Mouse (Mus musculus) MEL (cell line): ENCODE results near the gene Sbk3. TPM values are rescaled to one million over a fixed set of nuclear protein-coding genes. Genes with fewer than 3 reads are reported as not detected.

Experiments
- DNase-seq: peaks from one replicate; pipeline ENCODE4 v3.0.0; 2011; ENCODE audit warnings: low read depth, low spot score
- H3K27ac ChIP-seq: 2 replicates; pipeline ENCODE4 v1.5.1; 2012; ENCODE audit warnings: low read depth, mild to moderate bottlenecking, control low read depth, low read length, moderate library complexity; ENCODE audit not compliant: control insufficient read depth
- H3K27me3 ChIP-seq, 2 experiments: fragments of 150-350 bp in 1 of 2; sonication (generic) in 1 of 2; 2 replicates each; pipeline ENCODE4 v1.6.1; 2012; ENCODE audit warnings: low read length in 2 of 2, mild to moderate bottlenecking in 2 of 2, improper control_type of control experiment in 1 of 2, moderate library complexity in 1 of 2; ENCODE audit not compliant: insufficient read depth in 2 of 2, control insufficient read depth in 1 of 2
- H3K36me3 ChIP-seq, 2 experiments: 2 replicates each; pipeline ENCODE4 v1.6.1; 2012 to 2014; ENCODE audit warnings: low read length in 2 of 2, improper control_type of control experiment in 1 of 2, inconsistent platforms in 1 of 2, mild to moderate bottlenecking in 1 of 2; ENCODE audit not compliant: insufficient read depth in 2 of 2, control insufficient read depth in 1 of 2
- H3K4me1 ChIP-seq, 2 experiments: fragments of 150-350 bp in 1 of 2; sonication (generic) in 1 of 2; 2 replicates each; pipeline ENCODE4 v1.6.1; 2012; ENCODE audit warnings: low read length in 2 of 2, improper control_type of control experiment in 1 of 2, mild to moderate bottlenecking in 1 of 2; ENCODE audit not compliant: insufficient read depth in 2 of 2, control insufficient read depth in 1 of 2
- H3K4me3 ChIP-seq, 2 experiments: fragments of 150-350 bp in 1 of 2; sonication (generic) in 1 of 2; 2 replicates each; pipeline ENCODE4 v1.5.1; 2012; ENCODE audit warnings: low read depth in 2 of 2, low read length in 2 of 2, mild to moderate bottlenecking in 2 of 2, moderate library complexity in 2 of 2, control low read depth in 1 of 2, improper control_type of control experiment in 1 of 2; ENCODE audit not compliant: control insufficient read depth in 1 of 2, insufficient read depth in 1 of 2
- H3K79me2 ChIP-seq: 2 replicates; pipeline ENCODE4 v1.6.1; 2012; ENCODE audit warnings: mild to moderate bottlenecking, low read length, moderate library complexity; ENCODE audit not compliant: control insufficient read depth, poor library complexity, insufficient read depth
- H3K9ac ChIP-seq: 2 replicates; pipeline ENCODE4 v1.6.1; 2012; ENCODE audit warnings: low read depth, mild to moderate bottlenecking, control low read depth, low read length, moderate library complexity; ENCODE audit not compliant: control insufficient read depth, poor library complexity, severe bottlenecking
- H3K9me3 ChIP-seq: fragments of 150-350 bp; sonication (generic); replicated peaks from 2 replicates; pipeline ENCODE4 v1.6.1; 2012; ENCODE audit warnings: mild to moderate bottlenecking, low read length, improper control_type of control experiment, moderate library complexity; ENCODE audit not compliant: insufficient read depth
- CHD1 ChIP-seq: IDR thresholded peaks from 2 replicates; pipeline ENCODE4 v1.6.1; 2012; ENCODE audit warnings: low read depth, mild to moderate bottlenecking, inconsistent platforms, low read length, improper control_type of control experiment
- CTCF ChIP-seq, 3 experiments: IDR thresholded peaks in 2 of 3; conservative IDR thresholded peaks in 1 of 3; 2 replicates each; pipeline ENCODE4 v1.5.1; 2011 to 2012; ENCODE audit warnings: low read length in 3 of 3, low read depth in 2 of 3, mild to moderate bottlenecking in 2 of 3, improper control_type of control experiment in 1 of 3, inconsistent platforms in 1 of 3, mixed read lengths in 1 of 3, moderate library complexity in 1 of 3; ENCODE audit not compliant: control insufficient read depth in 1 of 3, insufficient read depth in 1 of 3, poor library complexity in 1 of 3, severe bottlenecking in 1 of 3
- ETS1 ChIP-seq: IDR thresholded peaks from 2 replicates; pipeline ENCODE4 v1.6.1; 2012; ENCODE audit warnings: low read depth, mild to moderate bottlenecking, inconsistent platforms, low read length, improper control_type of control experiment, moderate library complexity
- GATA1 ChIP-seq: IDR thresholded peaks from 2 replicates; pipeline ENCODE4 v1.6.1; 2011; ENCODE audit warnings: low read depth, low read length, improper control_type of control experiment
- JUND ChIP-seq: IDR thresholded peaks from 2 replicates; pipeline ENCODE4 v1.6.1; 2011; ENCODE audit warnings: low read depth, mild to moderate bottlenecking, improper control_type of control experiment, low read length
- KAT2A ChIP-seq: conservative IDR thresholded peaks from 2 replicates; pipeline ENCODE4 v1.6.1; 2012; ENCODE audit warnings: low read depth, low read length, improper control_type of control experiment, inconsistent platforms
- MAFK ChIP-seq: IDR thresholded peaks from 2 replicates; pipeline ENCODE4 v1.6.1; 2011; ENCODE audit warnings: low read depth, mild to moderate bottlenecking, low read length, improper control_type of control experiment, borderline replicate concordance
- MAZ ChIP-seq: IDR thresholded peaks from 2 replicates; pipeline ENCODE4 v1.6.1; 2012; ENCODE audit warnings: low read depth, mild to moderate bottlenecking, inconsistent platforms, low read length, improper control_type of control experiment
- MYB ChIP-seq: IDR thresholded peaks from 2 replicates; pipeline ENCODE4 v1.6.1; 2011; ENCODE audit warnings: mild to moderate bottlenecking, low read depth, low read length, improper control_type of control experiment
- MYC ChIP-seq: IDR thresholded peaks from 2 replicates; pipeline ENCODE4 v1.6.1; 2011; ENCODE audit warnings: low read depth, mild to moderate bottlenecking, low read length, improper control_type of control experiment, moderate library complexity
- NELFE ChIP-seq: IDR thresholded peaks from 2 replicates; pipeline ENCODE4 v1.6.1; 2011; ENCODE audit warnings: low read depth, low read length, improper control_type of control experiment
- NRF1 ChIP-seq: IDR thresholded peaks from 2 replicates; pipeline ENCODE4 v1.6.1; 2014; ENCODE audit warnings: low read depth, mild to moderate bottlenecking, inconsistent platforms, low read length, improper control_type of control experiment, moderate library complexity; ENCODE audit not compliant: poor library complexity, insufficient read depth, severe bottlenecking
- POLR2A ChIP-seq, 2 experiments: IDR thresholded peaks; 2 replicates each; pipeline ENCODE4 v1.6.1; 2011 to 2012; ENCODE audit warnings: low read length in 2 of 2, mild to moderate bottlenecking in 2 of 2, control low read depth in 1 of 2, improper control_type of control experiment in 1 of 2, low read depth in 1 of 2, moderate library complexity in 1 of 2; ENCODE audit not compliant: control insufficient read depth in 1 of 2, insufficient read depth in 1 of 2, poor library complexity in 1 of 2
- POLR2AphosphoS2 ChIP-seq: IDR thresholded peaks from 2 replicates; pipeline ENCODE4 v1.6.1; 2011; ENCODE audit warnings: low read length, improper control_type of control experiment
- POLR2AphosphoS5 ChIP-seq: IDR thresholded peaks from 2 replicates; pipeline ENCODE4 v1.6.1; 2012; ENCODE audit warnings: low read depth, borderline replicate concordance, mild to moderate bottlenecking, inconsistent platforms, low read length, moderate library complexity, mixed read lengths
- RAD21 ChIP-seq: IDR thresholded peaks from 2 replicates; pipeline ENCODE4 v1.6.1; 2011; ENCODE audit warnings: mild to moderate bottlenecking, low read depth, low read length, improper control_type of control experiment
- SIN3A ChIP-seq: IDR thresholded peaks from 2 replicates; pipeline ENCODE4 v1.6.1; 2012; ENCODE audit warnings: low read length, improper control_type of control experiment, inconsistent platforms
- SMC3 ChIP-seq: IDR thresholded peaks from 2 replicates; pipeline ENCODE4 v1.6.1; 2011; ENCODE audit warnings: low read depth, low read length, improper control_type of control experiment
- TAL1 ChIP-seq: IDR thresholded peaks from 2 replicates; pipeline ENCODE4 v1.6.1; 2012; ENCODE audit warnings: mild to moderate bottlenecking, inconsistent platforms, low read length, moderate library complexity, mixed read lengths
- TBP ChIP-seq: IDR thresholded peaks from 2 replicates; pipeline ENCODE4 v1.8.0; 2011; ENCODE audit warnings: low read depth, low read length, improper control_type of control experiment
- TCF12 ChIP-seq: IDR thresholded peaks from 2 replicates; pipeline ENCODE4 v1.6.1; 2014; ENCODE audit warnings: low read depth, mild to moderate bottlenecking, inconsistent platforms, low read length, improper control_type of control experiment, moderate library complexity
- UBTF ChIP-seq: IDR thresholded peaks from 2 replicates; pipeline ENCODE4 v1.6.1; 2012; ENCODE audit warnings: low read depth, mild to moderate bottlenecking, inconsistent platforms, low read length, improper control_type of control experiment, moderate library complexity, borderline replicate concordance; ENCODE audit not compliant: insufficient read depth
- USF2 ChIP-seq, 2 experiments: IDR thresholded peaks; 2 replicates each; pipeline ENCODE4 v1.6.1; 2011 to 2012; ENCODE audit warnings: improper control_type of control experiment in 2 of 2, low read length in 2 of 2, borderline replicate concordance in 1 of 2, inconsistent platforms in 1 of 2, low read depth in 1 of 2, mild to moderate bottlenecking in 1 of 2; ENCODE audit not compliant: insufficient read depth in 1 of 2
- ZC3H11A ChIP-seq: IDR thresholded peaks from 2 replicates; pipeline ENCODE4 v1.6.1; 2012; ENCODE audit warnings: low read depth, mild to moderate bottlenecking, inconsistent platforms, low read length, improper control_type of control experiment
- ZKSCAN1 ChIP-seq: IDR thresholded peaks from 2 replicates; pipeline ENCODE4 v1.6.1; 2012; ENCODE audit warnings: low read depth, mild to moderate bottlenecking, inconsistent platforms, low read length, improper control_type of control experiment, moderate library complexity
- ZNF384 ChIP-seq: IDR thresholded peaks from 2 replicates; pipeline ENCODE4 v1.6.1; 2012; ENCODE audit warnings: low read depth, mild to moderate bottlenecking, inconsistent platforms, low read length, improper control_type of control experiment
- polyA plus RNA-seq, 2 experiments: library from polyadenylated mRNA; stranded (reverse) in 1 of 2; unstranded in 1 of 2; fragments of >175 nt in 1 of 2; fragments of >200 nt in 1 of 2; gene quantifications; 2 replicates each; pipeline versions ENCODE4 v1.2.1 to v1.2.4; 2012; ENCODE audit warnings: low replicate concordance in 2 of 2, low read depth in 1 of 2; ENCODE audit not compliant: insufficient read length in 2 of 2, insufficient read depth in 1 of 2, missing spikeins in 1 of 2
- total RNA-seq: library from RNA; depleted of rRNA; stranded (reverse); fragments of 300-350 nt; gene quantifications from 2 replicates; pipeline ENCODE4 v1.2.3, GENCODE M21; 2012

The Sbk3 gene
- total and polyA plus RNA-seq, 3 experiments, result not detected

DNA sequence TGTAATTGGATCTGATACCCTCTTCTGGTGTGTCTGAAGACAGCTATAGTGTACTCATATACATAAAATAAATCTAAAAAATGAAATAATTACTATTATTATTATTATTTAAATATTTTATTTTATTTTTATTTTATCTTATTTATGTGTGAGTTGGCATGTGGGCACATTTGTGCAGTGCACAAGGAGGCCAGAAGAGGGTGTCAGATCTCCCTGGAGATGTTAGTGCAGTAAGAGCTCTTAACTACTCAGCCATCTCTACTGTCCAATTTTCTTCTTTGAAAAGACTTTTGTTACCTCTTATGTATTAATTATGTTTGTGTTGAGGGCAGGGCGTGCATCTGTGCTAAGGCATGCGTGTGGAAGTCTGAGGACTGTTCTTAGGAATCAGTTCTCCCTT, 28.9 kb upstream of the Sbk3 start:
- H3K27me3 ChIP-seq, result no peaks in the 10 kb centered on the region
- H3K36me3 ChIP-seq, result no peaks in the 10 kb centered on the region
- no peak overlapping the region for H3K9ac ChIP-seq
- H3K4me3 ChIP-seq, result no peak overlapping the region
- no peak overlapping the region for H3K27ac ChIP-seq
- TF ChIP-seq KAT2A (no peak), UBTF (no peak), MYC (no peak), GATA1 (no peak), SMC3 (peak; percentile 66), ZNF384 (no peak), POLR2AphosphoS5 (no peak), ZKSCAN1 (no peak), POLR2AphosphoS2 (no peak), CHD1 (no peak), JUND (no peak), CTCF (IDR thresholded peaks at IDR 0.05 in 2 of 3, conservative IDR thresholded peaks at IDR 0.05 in 1 of 3; ENCODE audit: control insufficient read depth in 1 of 3, insufficient read depth in 1 of 3, low read depth in 2 of 3, low read length in 3 of 3, poor library complexity in 1 of 3, severe bottlenecking in 1 of 3) (peak; percentile 32 to 56 (median 42); a peak in 5 of 6 replicates), NELFE (no peak), RAD21 (peak; percentile 49), USF2 (IDR thresholded peaks at IDR 0.05; ENCODE audit: borderline replicate concordance in 1 of 2, insufficient read depth in 1 of 2, low read depth in 1 of 2, low read length in 2 of 2) (no peak), MAFK (no peak), MAZ (no peak), ZC3H11A (peak; percentile 31; the same call in 1 of the 2 replicates), TBP (no peak), ETS1 (no peak), MYB (no peak)
- no peaks in the 10 kb centered on the region for H3K79me2 ChIP-seq
- H3K4me1 ChIP-seq, result no peaks in the 10 kb centered on the region; a peak in 1 of 4 replicates
- DNase-seq, result peak; percentile 52
- no peaks in the 10 kb centered on the region for H3K9me3 ChIP-seq

DNA sequence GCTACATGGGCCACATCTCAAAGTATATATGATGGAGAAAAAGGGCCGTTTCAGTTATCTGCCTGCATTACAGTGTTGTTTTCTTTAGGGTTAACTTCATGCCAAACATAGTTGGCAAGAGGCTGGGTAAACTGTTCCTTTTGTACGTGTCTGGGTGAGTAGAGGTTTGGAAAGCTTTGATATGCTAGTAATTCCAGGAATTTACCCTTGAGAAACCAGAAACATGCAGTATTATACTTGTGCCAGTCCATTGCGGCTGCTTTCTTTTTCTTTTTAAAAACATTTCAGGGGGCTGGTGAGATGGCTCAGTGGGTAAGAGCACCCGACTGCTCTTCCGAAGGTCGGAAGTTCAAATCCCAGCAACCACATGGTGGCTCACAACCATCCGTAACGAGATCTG, 26.0 kb upstream of the Sbk3 start:
- H3K4me1 ChIP-seq, result no peaks in the 10 kb centered on the region; a peak in 1 of 4 replicates
- no peak overlapping the region for H3K27ac ChIP-seq
- no peak overlapping the region for H3K4me3 ChIP-seq
- H3K79me2 ChIP-seq, result no peaks in the 10 kb centered on the region
- no peaks in the 10 kb centered on the region for H3K36me3 ChIP-seq
- H3K27me3 ChIP-seq, result no peaks in the 10 kb centered on the region
- H3K9ac ChIP-seq, result no peak overlapping the region
- DNase-seq, result no peak
- H3K9me3 ChIP-seq, result no peaks in the 10 kb centered on the region
- TF ChIP-seq USF2 (IDR thresholded peaks at IDR 0.05; ENCODE audit: borderline replicate concordance in 1 of 2, insufficient read depth in 1 of 2, low read depth in 1 of 2, low read length in 2 of 2), result no peak
- no peak for TF ChIP-seq TCF12
- no peak for TF ChIP-seq POLR2AphosphoS5
- no peak for TF ChIP-seq TAL1
- no peak for TF ChIP-seq NRF1
- no peak for TF ChIP-seq JUND
- no peak for TF ChIP-seq MAFK
- no peak for TF ChIP-seq SIN3A
- no peak for TF ChIP-seq TBP
- TF ChIP-seq POLR2A (IDR thresholded peaks at IDR 0.05; ENCODE audit: control insufficient read depth in 1 of 2, insufficient read depth in 1 of 2, low read depth in 1 of 2, low read length in 2 of 2, poor library complexity in 1 of 2), result no peak
- no peak for TF ChIP-seq CTCF (IDR thresholded peaks at IDR 0.05 in 2 of 3, conservative IDR thresholded peaks at IDR 0.05 in 1 of 3; ENCODE audit: control insufficient read depth in 1 of 3, insufficient read depth in 1 of 3, low read depth in 2 of 3, low read length in 3 of 3, poor library complexity in 1 of 3, severe bottlenecking in 1 of 3)
- TF ChIP-seq UBTF, result no peak
